Mouse (Mus musculus): ENCODE results near the gene Cacna1f.
A peak's percentile ranks its signal among the peaks of the same experiment; 100 is the strongest.

Gene Cacna1f

DNA sequence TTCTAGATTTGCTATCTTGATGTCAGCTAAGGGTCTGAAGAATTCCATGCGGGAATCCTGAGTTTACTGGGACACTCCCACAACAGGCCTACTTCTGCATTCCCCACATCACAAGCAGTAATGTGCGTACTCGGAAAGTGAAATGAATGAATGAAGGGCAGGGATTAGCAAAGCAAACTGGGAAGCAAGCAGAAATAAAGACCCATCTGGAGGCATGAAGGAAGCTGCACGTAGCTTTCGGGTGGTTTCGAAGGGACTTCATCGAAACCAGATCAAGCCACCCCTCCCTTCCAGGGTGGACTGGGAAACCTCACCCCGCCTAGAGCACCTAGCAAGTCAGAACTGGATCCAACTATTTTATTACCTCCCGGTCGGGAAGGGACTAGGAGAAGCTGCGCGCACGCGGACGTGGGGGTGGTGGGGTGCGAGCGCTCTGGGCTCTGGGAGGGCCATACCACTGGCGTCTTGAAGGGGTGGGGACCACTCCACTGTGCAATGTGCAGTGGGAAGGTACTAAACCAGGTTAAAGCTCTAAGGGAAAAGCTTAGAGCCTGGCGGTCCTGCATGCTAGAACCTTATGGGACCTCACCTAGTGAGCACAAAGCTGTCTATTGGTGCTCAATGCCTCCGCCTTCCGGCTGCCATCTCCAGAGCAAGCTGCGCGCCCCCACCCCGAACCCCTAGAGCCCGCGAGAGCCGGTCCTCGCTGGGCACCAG lies 67.6 kb downstream of the Cacna1f start:
- DNase-seq (ENCODE audit: low read depth, low spot score), result no peak

DNA sequence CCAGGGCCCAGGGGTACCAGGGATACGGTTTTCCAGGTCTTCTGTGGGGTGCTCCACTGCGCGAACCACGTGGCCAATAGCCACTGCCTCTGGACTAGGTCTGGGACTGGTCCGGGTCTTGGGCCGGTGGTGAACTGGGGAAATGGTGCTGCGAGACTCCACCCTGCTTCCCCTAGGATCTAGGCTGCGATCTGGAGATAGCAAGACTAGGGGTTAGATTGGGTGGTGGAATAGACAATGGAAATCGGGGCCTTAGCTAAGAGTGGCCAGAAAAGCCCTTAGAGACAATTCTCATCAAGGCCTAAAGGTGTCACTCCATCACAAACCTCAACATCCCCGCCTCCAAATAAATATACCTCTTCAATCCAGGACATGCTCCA lies 68.1 kb downstream of the Cacna1f start:
- DNase-seq (ENCODE audit: low read depth, low spot score), result no peak

DNA sequence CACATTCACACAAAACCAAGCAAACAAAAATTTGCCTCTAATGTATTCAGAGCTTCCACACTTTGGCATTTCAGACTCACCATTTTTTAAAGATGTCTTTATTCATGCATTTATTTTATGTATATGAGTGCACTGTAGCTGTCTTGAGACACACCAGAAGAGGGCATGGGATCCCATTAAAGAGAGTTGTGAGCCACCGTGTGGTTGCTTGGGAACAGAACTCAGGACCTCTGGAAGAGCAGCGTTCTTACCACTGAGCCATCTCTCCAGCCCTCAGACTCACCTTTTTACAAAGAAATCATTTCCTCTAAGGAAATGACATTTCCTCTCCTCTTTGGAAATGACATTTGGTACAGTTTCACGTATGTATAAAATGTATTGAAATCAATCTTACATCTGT lies 72.1 kb downstream of the Cacna1f start:
- DNase-seq (ENCODE audit: low read depth, low spot score), result no peak

DNA sequence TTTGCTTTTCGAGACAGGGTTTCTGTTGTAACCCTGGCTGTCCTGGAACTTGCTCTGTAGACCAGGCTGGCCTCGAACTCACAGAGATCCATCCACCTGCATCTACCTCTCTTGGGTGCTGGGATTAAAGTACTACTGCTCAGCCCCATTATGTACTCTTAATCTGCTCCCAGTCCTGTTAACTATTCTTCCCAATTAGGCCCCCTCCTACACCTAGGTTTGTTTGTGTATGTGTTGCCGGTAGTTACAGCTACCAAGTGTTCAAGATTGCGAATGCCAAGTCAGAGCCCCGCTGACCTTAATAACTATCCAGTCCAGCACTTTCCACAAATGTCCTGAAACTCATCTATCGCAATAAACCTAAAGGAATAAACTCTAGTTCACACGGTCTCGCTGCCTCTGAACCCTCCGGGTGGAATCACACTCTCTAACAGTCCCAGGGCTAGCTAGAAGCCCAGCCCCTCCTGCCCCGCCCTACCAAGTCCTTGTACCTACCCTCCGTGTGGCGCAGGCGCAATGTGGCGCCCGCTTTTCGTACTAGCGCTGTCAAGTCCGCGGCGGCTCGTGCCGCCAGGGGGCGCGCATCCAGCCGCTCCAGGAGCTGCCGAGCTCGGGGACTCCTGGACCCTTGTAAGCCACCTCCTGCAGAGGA lies 72.6 kb downstream of the Cacna1f start:
- peak; percentile 71 for DNase-seq (ENCODE audit: low read depth, low spot score)

DNA sequence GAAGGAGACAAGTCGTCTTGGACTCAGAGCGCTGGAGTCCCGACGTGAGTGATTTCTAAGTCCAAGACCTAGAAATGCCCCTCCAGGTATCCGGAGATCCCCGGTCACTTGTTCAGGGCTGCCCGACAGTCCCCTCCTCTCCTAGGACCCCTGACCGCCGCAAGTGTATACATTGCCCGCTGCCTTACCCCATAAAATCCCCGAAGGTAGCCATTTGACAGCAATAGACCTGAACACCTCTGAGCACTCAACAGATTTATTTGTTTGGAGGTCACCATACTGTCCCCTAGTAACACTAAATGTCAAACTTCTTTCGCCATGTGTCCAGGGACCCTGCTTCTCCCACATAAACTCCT lies 73.2 kb downstream of the Cacna1f start:
- DNase-seq (ENCODE audit: low read depth, low spot score), result no peak

DNA sequence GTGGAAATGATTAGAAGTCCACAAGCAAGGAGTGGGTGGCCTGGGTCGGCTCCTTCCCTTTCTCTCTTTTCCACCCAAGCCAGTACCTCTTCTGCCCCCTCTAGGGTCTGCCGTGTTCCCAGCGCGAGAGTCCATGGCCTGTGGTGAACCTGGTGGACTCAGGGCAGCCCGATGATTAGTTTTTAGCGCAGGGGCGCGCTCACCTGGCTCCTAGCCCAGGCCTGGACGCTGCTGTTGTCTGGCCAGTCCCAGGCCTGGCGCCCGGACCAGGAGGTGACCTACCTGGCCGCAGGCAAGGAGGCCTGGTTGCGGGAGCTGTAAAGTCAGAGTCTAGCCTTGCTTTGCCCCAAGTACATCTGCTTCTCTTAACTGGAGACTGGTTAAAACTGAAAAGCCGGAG lies 74.0 kb downstream of the Cacna1f start, which contains the start of gene Magix:
TSS of gene Magix (minus strand) at position 388 of the 400 bp plus-strand sequence.
- DNase-seq (ENCODE audit: low read depth, low spot score), result no peak

Data from retina, postnatal 7 days (tissue).